Mouse (Mus musculus) small intestine, adult 2 months (tissue): ENCODE results near the gene March1. TPM values are rescaled to one million over a fixed set of nuclear protein-coding genes. Genes with fewer than 3 reads are reported as not detected.

Experiments
- H3K27ac ChIP-seq: fragments of 200-500 bp; 2 replicates; pipeline ENCODE4 v1.5.1; 2012; ENCODE audit warnings: low read depth, low read length, control low read depth, inconsistent platforms; ENCODE audit not compliant: insufficient read depth
- H3K27me3 ChIP-seq: fragments of 200-500 bp; 2 replicates; pipeline ENCODE4 v1.6.1; 2012; ENCODE audit warnings: mild to moderate bottlenecking, moderate library complexity, low read length, inconsistent platforms; ENCODE audit not compliant: control insufficient read depth, insufficient read depth
- H3K36me3 ChIP-seq: fragments of 200-500 bp; 2 replicates; pipeline ENCODE4 v1.6.1; 2012; ENCODE audit warnings: mild to moderate bottlenecking, low read length, control low read depth, inconsistent platforms; ENCODE audit not compliant: control insufficient read depth, insufficient read depth
- H3K4me1 ChIP-seq: fragments of 200-500 bp; 2 replicates; pipeline ENCODE4 v1.6.1; 2012; ENCODE audit warnings: low read length, inconsistent platforms, mixed read lengths; ENCODE audit not compliant: control insufficient read depth, insufficient read depth, insufficient read length
- H3K4me3 ChIP-seq: fragments of 200-500 bp; 2 replicates; pipeline ENCODE4 v1.5.1; 2012; ENCODE audit warnings: low read depth, mild to moderate bottlenecking, control low read depth, inconsistent platforms, low read length, moderate library complexity
- CTCF ChIP-seq: fragments of 200-500 bp; IDR thresholded peaks from 2 replicates; pipeline ENCODE4 v1.5.1; 2012; ENCODE audit warnings: low read depth, mild to moderate bottlenecking, control low read depth, inconsistent platforms, low read length, moderate library complexity, mixed read lengths; ENCODE audit not compliant: insufficient replicate concordance, insufficient read length; ENCODE audit errors: extremely low read depth
- POLR2A ChIP-seq: fragments of 200-500 bp; IDR thresholded peaks from 2 replicates; pipeline ENCODE4 v1.6.1; 2012; ENCODE audit warnings: low read depth, mild to moderate bottlenecking, control low read depth, inconsistent platforms, low read length, moderate library complexity
- WGBS: fragments of 180-500 bp; shearing (Covaris S2); methylation state at CpG from one replicate; pipeline ENCODE4 v1.1.7; 2018; 5-methylcytosine and 5-hydroxymethylcytosine counted together
- polyA plus RNA-seq: library from polyadenylated mRNA; depleted of rRNA; stranded (reverse); fragments of >200 nt; gene quantifications from 2 replicates; pipeline ENCODE4 v1.2.3, GENCODE M21; 2012

The March1 gene
- polyA plus RNA-seq, 1 experiment: 0.60 TPM

DNA sequence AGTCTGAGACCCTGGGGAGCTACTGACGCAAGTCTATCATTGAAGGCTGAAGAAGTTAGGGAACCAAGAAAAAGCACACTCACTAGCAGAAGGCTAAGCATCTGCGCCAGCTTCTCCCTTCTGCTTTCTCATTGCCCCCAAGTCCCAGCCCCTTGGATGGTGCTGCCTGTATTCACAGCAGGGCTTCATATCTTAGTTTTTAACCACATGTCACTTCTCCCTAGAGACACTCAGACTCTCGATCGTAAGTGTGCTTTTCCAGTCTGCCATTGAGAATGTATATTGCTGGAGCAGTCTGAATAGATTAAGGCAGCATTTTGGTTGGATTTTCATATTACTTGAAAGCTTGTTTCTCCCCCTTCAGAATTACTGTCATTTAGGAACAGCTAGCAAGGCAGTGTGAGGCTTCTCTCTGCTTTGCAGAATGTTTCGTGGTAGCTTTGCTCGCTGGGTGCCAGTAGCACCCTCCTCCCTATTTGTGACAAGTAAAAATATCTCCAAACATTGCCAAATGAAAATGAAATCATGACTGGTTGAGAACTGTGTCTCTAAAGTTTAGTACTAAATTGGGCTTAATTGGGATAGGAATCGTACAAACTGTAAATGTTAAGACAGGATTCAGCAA is 586.2 kb downstream of the March1 start:
- Histone ChIP-seq H3K36me3 (no peaks in the 10 kb centered on the region), H3K27ac (no peak overlapping the region), H3K27me3 (no peaks in the 10 kb centered on the region), H3K4me3 (no peak overlapping the region), H3K4me1 (no peaks in the 10 kb centered on the region)
- 87% methylated on average over 7 of the region's 7 CpGs for WGBS
- TF ChIP-seq CTCF: no peak
- TF ChIP-seq POLR2A: no peak

DNA sequence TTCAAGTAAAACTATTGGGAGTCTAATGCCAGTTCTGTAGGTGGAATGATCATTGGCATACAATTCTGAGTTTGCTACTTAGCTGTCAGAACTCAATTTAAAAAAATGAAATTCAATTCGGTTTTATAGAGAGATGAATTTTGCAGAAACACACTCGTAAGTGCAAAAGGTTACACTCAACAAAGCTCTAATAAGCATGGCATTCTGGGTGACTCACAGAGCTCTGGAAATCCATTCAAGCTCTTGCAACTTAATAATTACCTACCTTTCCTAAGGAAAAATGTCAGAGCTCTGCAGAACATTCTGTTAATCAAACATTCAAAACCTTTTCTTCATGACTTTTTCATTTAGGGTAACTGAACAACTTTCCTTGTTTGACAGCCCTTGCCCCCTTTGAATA is 591.9 kb downstream of the March1 start:
- Histone ChIP-seq H3K27me3 (no peaks in the 10 kb centered on the region), H3K4me3 (no peak overlapping the region), H3K4me1 (no peaks in the 10 kb centered on the region), H3K36me3 (no peaks in the 10 kb centered on the region), H3K27ac (no peak overlapping the region)
- no peak for TF ChIP-seq POLR2A
- TF ChIP-seq CTCF: no peak
- WGBS: 59% methylated on average over 2 of the region's 2 CpGs

DNA sequence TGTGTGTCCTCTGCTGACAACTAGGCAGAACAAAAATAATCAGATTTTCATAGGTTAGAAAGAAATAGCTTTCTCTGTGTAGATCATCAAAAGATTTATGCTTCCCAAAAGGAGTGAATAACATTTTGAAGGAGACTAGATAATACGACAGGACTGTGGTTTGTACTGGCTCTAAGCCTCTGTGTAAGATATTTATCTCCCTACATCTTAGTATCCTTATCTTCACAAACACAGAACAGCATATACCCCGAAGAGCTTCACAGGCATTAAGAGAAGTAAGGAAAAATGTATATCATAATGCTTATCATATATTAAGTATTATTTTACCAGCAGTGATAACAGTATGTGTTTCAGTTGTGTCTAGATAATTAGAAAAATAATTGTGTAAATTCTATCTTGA is 592.6 kb downstream of the March1 start:
- no peaks in the 10 kb centered on the region for H3K4me1 ChIP-seq
- H3K36me3 ChIP-seq: no peaks in the 10 kb centered on the region
- H3K27ac ChIP-seq: no peak overlapping the region
- H3K4me3 ChIP-seq: no peak overlapping the region
- 55% methylated on average over 2 of the region's 2 CpGs for WGBS
- TF ChIP-seq CTCF (no peak), POLR2A (no peak)
- no peaks in the 10 kb centered on the region for H3K27me3 ChIP-seq

DNA sequence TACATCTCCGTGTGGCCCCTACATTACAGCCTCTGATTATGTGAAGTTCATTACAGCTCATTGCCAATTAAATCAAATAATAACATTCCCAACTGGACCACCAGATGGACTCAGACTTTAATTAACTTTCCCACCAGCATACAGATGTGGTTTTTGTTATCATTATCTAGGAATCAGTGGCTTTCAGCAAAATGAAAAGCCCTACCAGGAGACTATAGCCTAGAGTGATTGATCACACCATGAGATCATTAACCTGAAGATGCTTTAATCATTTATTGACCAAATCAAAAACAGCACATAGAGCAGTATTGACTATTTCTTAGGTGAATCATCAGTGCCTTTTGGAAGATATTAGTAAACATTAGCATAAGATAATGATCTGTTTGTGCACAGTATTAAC is 602.3 kb downstream of the March1 start:
- WGBS: 71% methylated on average over 1 of the region's 1 CpGs
- Histone ChIP-seq H3K36me3 (no peaks in the 10 kb centered on the region), H3K27ac (no peak overlapping the region), H3K4me3 (no peak overlapping the region), H3K27me3 (no peaks in the 10 kb centered on the region), H3K4me1 (no peaks in the 10 kb centered on the region)
- TF ChIP-seq POLR2A (no peak), CTCF (no peak)

DNA sequence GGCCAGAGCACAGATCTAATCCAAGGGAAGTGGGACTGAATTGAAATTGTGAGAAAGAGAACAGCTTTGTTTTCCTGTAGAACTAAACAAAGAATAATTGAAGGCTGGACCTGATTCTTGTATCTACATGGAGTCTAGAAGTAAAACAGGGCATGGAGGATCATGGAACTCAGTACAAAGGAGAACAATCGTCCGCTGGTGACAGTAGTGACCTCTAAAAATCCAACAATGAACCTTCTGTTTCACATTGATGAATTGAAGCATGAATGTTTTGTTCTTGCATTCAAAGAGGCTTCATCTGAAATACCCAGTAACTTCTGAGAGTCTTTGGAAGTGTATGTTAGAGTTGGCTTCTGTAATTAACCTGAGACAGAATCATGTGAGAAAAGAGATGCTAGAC is 612.2 kb downstream of the March1 start:
- Histone ChIP-seq H3K27ac (no peak overlapping the region), H3K36me3 (no peaks in the 10 kb centered on the region), H3K4me1 (no peaks in the 10 kb centered on the region), H3K27me3 (no peaks in the 10 kb centered on the region), H3K4me3 (no peak overlapping the region)
- TF ChIP-seq POLR2A (no peak), CTCF (no peak)
- WGBS: 80% methylated on average over 2 of the region's 2 CpGs

DNA sequence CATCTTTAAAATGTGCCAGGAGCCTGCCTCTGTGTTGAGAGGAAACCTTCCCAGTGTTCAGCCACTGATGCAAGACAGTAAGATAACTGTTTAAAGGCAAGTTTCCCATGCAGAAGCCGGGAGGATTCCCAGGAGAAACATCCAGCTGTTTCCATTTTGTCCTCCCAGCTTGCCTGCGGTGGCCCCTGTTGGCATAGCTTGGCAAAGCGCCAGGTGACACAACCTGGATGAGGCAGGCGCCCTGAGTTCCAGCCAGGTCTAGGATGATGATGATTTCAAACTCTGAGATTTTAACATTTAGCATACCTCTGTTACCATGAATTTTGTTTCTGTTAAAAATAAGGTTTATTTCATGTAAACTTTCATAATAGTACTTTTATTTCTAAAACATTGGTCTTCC is 651.8 kb downstream of the March1 start:
- TF ChIP-seq POLR2A (no peak), CTCF (no peak)
- Histone ChIP-seq H3K4me1 (no peaks in the 10 kb centered on the region), H3K27ac (no peak overlapping the region), H3K36me3 (no peaks in the 10 kb centered on the region), H3K27me3 (no peaks in the 10 kb centered on the region), H3K4me3 (no peak overlapping the region)
- WGBS: 60% methylated on average over 4 of the region's 4 CpGs

- WGBS: 71% methylated on average over 2 of the region's 2 CpGs
- H3K4me3 ChIP-seq: no peak overlapping the region
- H3K36me3 ChIP-seq: no peaks in the 10 kb centered on the region
- no peaks in the 10 kb centered on the region for H3K4me1 ChIP-seq
- H3K27me3 ChIP-seq: no peaks in the 10 kb centered on the region
- no peak for TF ChIP-seq CTCF
- TF ChIP-seq POLR2A: no peak
- H3K27ac ChIP-seq: no peak overlapping the region
Measured at GRCm38 (mm10) chr8:66270116-66270515, 652.4 kb downstream of the March1 start.

DNA sequence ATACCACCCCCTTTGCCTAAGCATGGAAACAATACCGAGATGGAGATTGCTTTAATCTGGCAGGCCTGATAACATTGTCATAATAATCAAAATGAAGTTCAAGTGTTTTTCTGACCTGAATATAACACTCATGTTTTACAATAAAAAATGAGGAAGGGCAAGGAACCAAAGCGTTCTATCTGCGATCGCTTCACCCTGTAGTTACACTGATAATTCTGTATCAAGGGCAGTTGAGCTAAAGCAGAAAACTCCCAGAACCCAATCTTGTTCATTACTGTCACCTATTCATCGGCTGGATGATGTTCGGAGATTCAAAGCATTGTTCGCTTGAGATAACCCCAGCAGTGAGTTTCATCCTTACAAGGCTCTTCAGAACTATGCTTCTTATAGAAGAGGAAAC is 700.1 kb downstream of the March1 start:
- TF ChIP-seq CTCF: no peak
- TF ChIP-seq POLR2A: no peak
- Histone ChIP-seq H3K27ac (no peak overlapping the region), H3K36me3 (no peaks in the 10 kb centered on the region), H3K4me1 (no peaks in the 10 kb centered on the region), H3K27me3 (no peaks in the 10 kb centered on the region), H3K4me3 (no peak overlapping the region)
- 72% methylated on average over 7 of the region's 7 CpGs for WGBS
